Comparison of ENCODE assay signal across 9 mouse cellular contexts in genomic region chr4:43629106-43629817, GRCm38 (mm10). TPM values are rescaled to one million over a fixed set of nuclear protein-coding genes. Genes with fewer than 3 reads are reported as not detected.
DNase-seq lines count a peak whose midpoint lies in the region; ATAC-seq and TF ChIP-seq lines count a peak whose summit lies in the region.
"Had no signal": no experiment of that assay in that cellular context is flagged by ENCODE, and none has a peak within 500 bp of the region (broad histone marks: within the 10 kb centered on the region; RNA-seq: fewer than 3 reads in every experiment).

No protein-coding gene starts in this region.

- peaks cover 19% of the 10 kb centered on the region for H3K4me1 ChIP-seq in heart, embryonic 16.5 days (ENCODE audit: control insufficient read depth, insufficient read depth, low read length)
- peaks cover 23% of the 10 kb centered on the region for H3K4me1 ChIP-seq in forebrain, postnatal 0 days (ENCODE audit: insufficient read depth)
- H3K4me1 ChIP-seq in midbrain, embryonic 15.5 days: peaks cover 41% of the 10 kb centered on the region

- H3K4me3 ChIP-seq in heart, embryonic 16.5 days (ENCODE audit: low read length): 0 out of 2 replicates have a peak overlapping the region, but pooled peaks have one; percentile 9
- no peak overlapping the region for H3K4me3 ChIP-seq in forebrain, postnatal 0 days (ENCODE audit: low read depth, low read length)
- no peak overlapping the region for H3K4me3 ChIP-seq in midbrain, embryonic 15.5 days

- peak overlapping the region; percentile 44 for H3K4me2 ChIP-seq in heart, embryonic 16.5 days (ENCODE audit: low read depth, low read length)
- peak overlapping the region; percentile 24; the same call in 1 of the 2 replicates for H3K4me2 ChIP-seq in forebrain, postnatal 0 days (ENCODE audit: low read depth)
- H3K4me2 ChIP-seq in midbrain, embryonic 15.5 days: peak overlapping the region; percentile 16; the same call in 1 of the 2 replicates

- H3K27ac ChIP-seq in heart, embryonic 16.5 days (ENCODE audit: low read length): no peak overlapping the region
- no peak overlapping the region for H3K27ac ChIP-seq in forebrain, postnatal 0 days (ENCODE audit: low read depth, low read length)
- no peak overlapping the region for H3K27ac ChIP-seq in midbrain, embryonic 15.5 days

- intact Hi-C loops in heart, postnatal 14 days (cut with DNase I): no loop called here

- H3K36me3 ChIP-seq in heart, embryonic 16.5 days (ENCODE audit: control insufficient read depth, insufficient read depth): peaks cover 3% of the 10 kb centered on the region; the same call in 1 of the 2 replicates
- no peaks in the 10 kb centered on the region for H3K36me3 ChIP-seq in forebrain, postnatal 0 days (ENCODE audit: insufficient read depth)
- no peaks in the 10 kb centered on the region for H3K36me3 ChIP-seq in midbrain, embryonic 15.5 days (replicated peaks)

- TF ChIP-seq CTCF in forebrain, postnatal 0 days (IDR thresholded peaks at IDR 0.05; ENCODE audit: low read depth): no peak

- no peak for DNase-seq in heart, postnatal 14 days
- peak; percentile 34 for DNase-seq in c-Kit-negative CD71-positive TER-119-positive erythroid progenitor cells, embryonic 14.5 days (ENCODE audit: low read depth, low spot score)
- DNase-seq in forebrain, postnatal 0 days: peak; percentile 63
- DNase-seq in gastrocnemius, postnatal 25 days: no peak
- no peak for DNase-seq in urinary bladder, postnatal 25 days (ENCODE audit: low spot score)
- DNase-seq in spleen, adult 18-20 months: no peak

- H3K9ac ChIP-seq in heart, embryonic 16.5 days (ENCODE audit: low read length): peak overlapping the region; percentile 40; the same call in 1 of the 2 replicates
- H3K9ac ChIP-seq in forebrain, postnatal 0 days: no peak overlapping the region
- H3K9ac ChIP-seq in midbrain, embryonic 15.5 days: no peak overlapping the region

- H3K9me3 ChIP-seq in heart, embryonic 16.5 days (replicated peaks; ENCODE audit: control insufficient read depth, low read length): peaks cover 10% of the 10 kb centered on the region
- no peaks in the 10 kb centered on the region for H3K9me3 ChIP-seq in forebrain, postnatal 0 days (ENCODE audit: low read length)
- H3K9me3 ChIP-seq in midbrain, embryonic 15.5 days: 0 out of 2 replicates have a peak, but pooled peaks cover 5% of the 10 kb centered on the region

- 34% methylated on average over 20 of the region's 20 CpGs for WGBS in heart, embryonic 16.5 days
- 36% methylated on average over 20 of the region's 20 CpGs for WGBS in forebrain, postnatal 0 days
- WGBS in midbrain, embryonic 15.5 days: 35% methylated on average over 20 of the region's 20 CpGs

- no peak for ATAC-seq in heart, embryonic 16.5 days (replicated peaks; ENCODE audit: extremely low read depth, insufficient read depth, low FRiP score)
- ATAC-seq in forebrain, postnatal 0 days: peak; percentile 56
- peak; percentile 45; the same call in 1 of the 2 replicates for ATAC-seq in midbrain, embryonic 15.5 days (replicated peaks)

- no peaks in the 10 kb centered on the region for H3K27me3 ChIP-seq in heart, embryonic 16.5 days (ENCODE audit: control insufficient read depth, insufficient read depth, low read length)
- no peaks in the 10 kb centered on the region for H3K27me3 ChIP-seq in forebrain, postnatal 0 days (ENCODE audit: insufficient read depth, low read length)
- H3K27me3 ChIP-seq in midbrain, embryonic 15.5 days (replicated peaks): no peaks in the 10 kb centered on the region

RNA-seq across cellular contexts. Expression of gene Npr2, which starts 2.5 kb away (rescaled TPM):
- polyA plus RNA-seq in heart, embryonic 16.5 days (2015; fragmentation: Nextera tagmentation; extraction: Ambion mirVana): 9.1 and 9.7 TPM in 2 replicates
- total RNA-seq in heart, postnatal 14 days (2021): 10 to 100 TPM; 40.6 to 43.6 TPM
- total RNA-seq in forebrain, postnatal 0 days (2014; rRNA removed): 28.2 and 35.3 TPM in 2 replicates
- 7.9 and 9.1 TPM in 2 replicates for polyA plus RNA-seq in forebrain, postnatal 0 days (2015; fragmentation: Nextera tagmentation; extraction: Ambion mirVana)
- 12.8 and 16.0 TPM in 2 replicates for polyA plus RNA-seq in midbrain, embryonic 15.5 days (2015; fragmentation: Nextera tagmentation; extraction: Ambion mirVana)
- total RNA-seq in gastrocnemius, postnatal 25 days (2021): 10 to 100 TPM; 32.5 to 36.6 TPM

RNA-seq across cellular contexts. Expression of gene Spag8, which starts 24.1 kb away (rescaled TPM):
- polyA plus RNA-seq in heart, embryonic 16.5 days (2015; fragmentation: Nextera tagmentation; extraction: Ambion mirVana): 1.2 and 1.3 TPM in 2 replicates
- under 1 TPM; 0.22 to 0.37 TPM for total RNA-seq in heart, postnatal 14 days (2021)
- 5.8 and 6.1 TPM in 2 replicates for total RNA-seq in forebrain, postnatal 0 days (2014; rRNA removed)
- 6.0 and 9.1 TPM in 2 replicates for polyA plus RNA-seq in forebrain, postnatal 0 days (2015; fragmentation: Nextera tagmentation; extraction: Ambion mirVana)
- 7.7 and 8.9 TPM in 2 replicates for polyA plus RNA-seq in midbrain, embryonic 15.5 days (2015; fragmentation: Nextera tagmentation; extraction: Ambion mirVana)
- under 1 TPM in 1 of 2 experiments, not detected in 1; 0.33 TPM for total RNA-seq in gastrocnemius, postnatal 25 days (2021)
- total RNA-seq: gastrocnemius, adult 18-20 months had no signal

RNA-seq across cellular contexts. Expression of gene Hint2, which starts 27.0 kb away (rescaled TPM):
- polyA plus RNA-seq in heart, embryonic 16.5 days (2015; fragmentation: Nextera tagmentation; extraction: Ambion mirVana): 172 and 185 TPM in 2 replicates
- 100 to 1,000 TPM; 122 to 128 TPM for total RNA-seq in heart, postnatal 14 days (2021)
- total RNA-seq in forebrain, postnatal 0 days (2014; rRNA removed): 53.6 and 61.9 TPM in 2 replicates
- 80.0 and 101 TPM in 2 replicates for polyA plus RNA-seq in forebrain, postnatal 0 days (2015; fragmentation: Nextera tagmentation; extraction: Ambion mirVana)
- polyA plus RNA-seq in midbrain, embryonic 15.5 days (2015; fragmentation: Nextera tagmentation; extraction: Ambion mirVana): 64.9 and 65.5 TPM in 2 replicates
- 10 to 100 TPM; 37.5 to 39.6 TPM for total RNA-seq in gastrocnemius, postnatal 25 days (2021)

RNA-seq across cellular contexts. Expression of gene Tmem8b, which starts 39.5 kb away (rescaled TPM):
- 3.6 and 3.9 TPM in 2 replicates for polyA plus RNA-seq in heart, embryonic 16.5 days (2015; fragmentation: Nextera tagmentation; extraction: Ambion mirVana)
- total RNA-seq in heart, postnatal 14 days (2021): 10 to 100 TPM; 16.4 TPM
- 21.3 and 27.4 TPM in 2 replicates for total RNA-seq in forebrain, postnatal 0 days (2014; rRNA removed)
- 8.2 and 14.1 TPM in 2 replicates for polyA plus RNA-seq in forebrain, postnatal 0 days (2015; fragmentation: Nextera tagmentation; extraction: Ambion mirVana)
- 15.7 and 17.7 TPM in 2 replicates for polyA plus RNA-seq in midbrain, embryonic 15.5 days (2015; fragmentation: Nextera tagmentation; extraction: Ambion mirVana)
- total RNA-seq in gastrocnemius, postnatal 25 days (2021): 10 to 100 TPM; 10.7 to 12.1 TPM

RNA-seq across cellular contexts. Expression of gene Fam221b, which starts 39.7 kb away (rescaled TPM):
- 1.6 and 2.9 TPM in 2 replicates for polyA plus RNA-seq in heart, embryonic 16.5 days (2015; fragmentation: Nextera tagmentation; extraction: Ambion mirVana)
- total RNA-seq in heart, postnatal 14 days (2021): under 1 TPM; 0.10 to 0.19 TPM
- total RNA-seq in forebrain, postnatal 0 days (2014; rRNA removed): 0.08 TPM in 1 of 2 replicates, not detected in the other
- 1.6 TPM in 2 replicates for polyA plus RNA-seq in forebrain, postnatal 0 days (2015; fragmentation: Nextera tagmentation; extraction: Ambion mirVana)
- 1.3 and 1.6 TPM in 2 replicates for polyA plus RNA-seq in midbrain, embryonic 15.5 days (2015; fragmentation: Nextera tagmentation; extraction: Ambion mirVana)
- total RNA-seq in gastrocnemius, postnatal 25 days (2021): under 1 TPM in 1 of 2 experiments, not detected in 1; 0.13 TPM

Comparison
In these comparisons a context has a peak if more than half of its experiments do, and no peak if none do; other contexts are left out.
1. DNase-seq: peak in c-Kit-negative CD71-positive TER-119-positive erythroid progenitor cells, embryonic 14.5 days (single experiment) and forebrain, postnatal 0 days (single experiment); none in heart, postnatal 14 days (0 of 2), gastrocnemius, postnatal 25 days (single experiment), urinary bladder, postnatal 25 days (single experiment) and spleen, adult 18-20 months (0 of 2).
2. Peak in every context shown above with its lines, with median percentiles within 50 percentile points of each other: H3K4me2 ChIP-seq.